Mouse (Mus musculus): ENCODE results near the gene 6030468B19Rik.
"Not testable (repeated sequence)": the region's sequence is repeated elsewhere in the genome, so short reads cannot be mapped to it uniquely, and the experiment has no call there.

Gene 6030468B19Rik

DNA sequence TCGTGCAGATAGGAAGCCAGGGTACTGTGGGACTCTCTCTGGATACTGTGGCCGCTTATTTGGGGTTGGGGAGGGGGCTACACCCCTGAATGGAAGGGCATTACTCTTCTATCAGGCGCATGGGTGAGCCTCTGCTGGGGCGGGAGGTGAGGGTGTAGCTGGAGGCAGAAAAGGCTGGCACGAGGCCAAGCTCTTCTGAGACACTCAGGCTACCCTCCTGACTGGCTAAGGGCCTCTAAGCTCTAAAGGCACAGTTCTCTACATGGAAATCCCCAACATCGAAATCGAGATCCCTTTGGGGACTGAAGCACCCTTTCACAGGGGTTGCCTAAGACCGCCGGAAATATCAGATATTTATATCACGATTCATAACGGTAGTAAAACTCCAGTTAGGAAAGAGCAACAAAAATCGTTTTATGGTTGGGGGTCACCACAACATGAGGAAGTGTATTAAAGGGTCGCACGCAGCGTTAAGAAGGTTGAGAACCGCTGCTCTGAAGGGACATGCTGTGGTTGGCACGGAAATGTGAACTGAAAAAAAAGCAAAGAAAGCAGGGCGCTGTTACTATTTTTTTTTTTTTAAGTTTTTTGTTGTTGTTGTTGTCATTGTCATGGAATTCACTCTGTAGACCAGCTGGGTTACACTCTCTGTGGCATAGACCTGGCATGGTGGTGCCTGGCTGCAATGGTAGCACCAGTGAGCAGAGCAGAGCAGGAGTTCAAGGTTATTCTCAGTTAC lies 30.9 kb downstream of the 6030468B19Rik start:
- DNase-seq (ENCODE audit: low spot score in 2 of 2), result no peak

DNA sequence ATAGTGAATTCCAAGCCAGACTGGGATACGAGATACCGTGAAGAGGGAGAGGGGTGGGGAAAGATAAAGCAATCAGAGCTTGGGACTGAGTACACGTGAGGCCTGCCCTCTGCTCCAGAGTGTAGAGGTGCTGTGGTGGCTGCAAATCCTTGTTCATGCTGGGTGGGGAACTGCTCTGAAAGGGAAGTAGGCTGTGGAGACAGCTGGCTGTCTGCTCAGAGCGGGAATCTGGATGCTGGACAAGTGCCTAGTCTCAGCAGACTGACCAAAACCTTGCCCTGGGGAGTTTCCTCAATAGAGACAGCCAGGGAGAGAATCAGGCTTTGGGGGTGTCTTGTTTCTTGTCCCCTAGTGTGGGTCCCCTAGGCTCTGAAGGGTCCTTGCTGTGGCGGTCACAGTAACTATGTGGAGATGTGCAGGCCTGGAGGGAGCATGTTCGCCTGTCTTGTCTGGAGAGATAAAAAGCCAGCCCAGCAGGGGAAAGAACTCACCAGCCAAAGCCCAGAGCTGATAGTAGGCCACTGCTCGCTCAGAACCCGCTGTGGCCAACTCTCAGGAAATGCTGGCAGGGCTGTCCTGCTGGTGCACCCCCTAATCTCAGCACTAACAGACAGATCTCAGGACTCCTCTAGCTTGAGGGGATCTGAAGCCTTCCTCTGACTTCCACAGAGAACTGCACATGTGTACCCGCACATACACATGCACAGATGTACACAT lies 31.6 kb downstream of the 6030468B19Rik start:
- no peak for DNase-seq (ENCODE audit: low spot score in 2 of 2)

DNA sequence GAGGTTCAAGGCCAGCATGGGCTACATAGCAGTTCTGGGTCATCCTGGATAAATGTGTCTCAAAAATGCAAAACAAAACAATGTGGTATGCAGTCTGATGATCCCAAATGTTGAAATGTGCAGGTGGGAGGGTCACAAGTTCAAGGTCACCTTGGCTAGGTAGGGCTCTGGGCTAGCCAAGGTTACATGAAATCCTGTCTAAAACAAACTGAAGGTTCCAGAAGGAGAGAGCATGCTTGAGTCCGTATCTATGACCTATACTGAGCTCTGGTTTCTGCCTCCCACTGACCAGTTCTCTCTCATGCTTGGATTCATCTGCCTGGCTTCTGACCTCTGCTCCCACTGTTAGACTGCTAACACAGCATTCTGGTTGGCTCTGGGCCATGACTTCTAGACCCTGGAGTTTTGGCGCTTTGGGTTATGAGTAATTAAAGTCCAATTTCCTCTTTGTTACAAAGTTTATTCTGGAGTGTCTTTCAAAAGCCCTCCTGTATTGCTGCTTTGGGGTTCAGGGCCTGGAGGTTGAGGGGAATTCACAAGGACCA lies 32.3 kb downstream of the 6030468B19Rik start:
- DNase-seq (ENCODE audit: low spot score in 2 of 2), result no peak

DNA sequence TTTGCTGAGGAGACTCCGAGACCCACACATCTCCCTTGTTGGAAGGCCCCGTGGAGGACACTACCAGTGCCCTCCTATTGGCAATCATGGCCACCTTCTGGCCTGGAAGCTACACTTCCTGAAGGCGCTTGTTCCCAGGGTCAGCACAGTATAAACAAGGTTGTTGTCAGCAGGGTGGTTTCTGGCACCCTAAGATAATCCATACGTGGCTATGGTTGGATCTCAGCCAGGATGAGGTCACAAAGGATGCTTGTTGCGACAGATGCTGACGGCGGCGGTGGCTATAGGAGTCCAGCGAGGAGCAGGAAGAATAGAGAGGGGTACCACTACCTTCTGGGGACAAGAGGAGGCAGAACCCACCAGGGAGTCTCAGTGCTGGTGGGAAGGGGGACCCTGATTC lies 32.9 kb downstream of the 6030468B19Rik start:
- DNase-seq (ENCODE audit: low spot score in 2 of 2), result no peak

DNA sequence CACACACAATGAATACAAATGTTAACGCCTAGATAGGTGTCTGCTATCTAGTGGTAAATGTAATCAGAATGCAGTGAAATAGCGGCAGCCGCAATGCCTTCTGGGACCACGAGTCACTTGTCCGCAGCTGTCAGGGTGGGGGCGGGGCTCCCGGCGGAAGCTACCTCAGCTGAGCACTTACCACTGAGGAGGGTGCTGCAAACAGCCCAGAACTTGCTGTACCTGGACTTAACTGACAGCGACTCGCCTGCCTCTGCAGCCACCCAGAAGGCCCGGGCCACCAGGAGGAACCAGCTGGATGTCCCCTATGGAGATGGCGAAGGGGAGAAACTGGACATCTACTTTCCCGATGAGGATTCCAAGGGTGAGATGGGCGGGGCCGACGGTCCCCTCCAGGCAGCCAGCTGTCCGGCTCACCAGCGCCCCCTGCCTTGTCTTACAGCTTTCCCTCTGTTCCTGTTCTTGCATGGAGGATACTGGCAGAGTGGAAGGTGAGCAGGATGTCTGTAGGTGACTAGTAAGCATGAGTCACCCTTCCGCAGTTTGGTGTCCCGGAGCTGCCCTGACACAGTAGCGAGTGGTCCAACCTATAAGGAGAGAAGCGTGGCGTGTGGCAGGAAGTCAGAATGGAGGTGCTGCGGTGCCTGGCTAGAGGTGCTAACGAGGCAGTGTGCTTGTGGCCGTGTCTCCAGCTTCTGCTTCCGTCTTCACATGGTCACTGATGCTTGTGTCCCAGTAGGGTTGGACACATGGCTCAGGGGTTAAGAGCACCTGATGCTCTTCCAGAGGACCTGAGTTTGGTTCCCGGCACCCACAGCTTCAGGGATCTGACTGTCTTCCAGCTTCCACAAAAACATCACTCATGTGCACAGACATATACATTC lies 34.9 kb downstream of the 6030468B19Rik start:
- DNase-seq (ENCODE audit: low spot score in 2 of 2), result peak; percentile 71 to 80

DNA sequence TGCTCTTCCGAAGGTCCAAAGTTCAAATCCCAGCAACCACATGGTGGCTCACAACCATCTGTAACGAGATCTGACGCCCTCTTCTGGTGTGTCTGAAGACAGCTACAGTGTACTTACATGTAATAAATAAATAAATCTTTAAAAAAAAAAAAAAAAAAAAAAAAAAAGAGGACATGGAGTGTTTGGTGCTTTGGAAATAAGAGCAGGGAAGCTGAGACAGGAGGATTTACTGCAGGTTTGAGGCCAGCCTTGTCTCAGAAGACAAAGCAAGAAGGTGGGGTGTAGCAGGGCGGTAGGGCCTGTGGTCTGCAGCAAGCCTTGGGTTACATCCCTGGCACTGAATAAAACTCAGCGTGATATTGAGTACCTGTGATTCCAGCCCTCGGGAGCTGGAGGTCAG lies 36.0 kb downstream of the 6030468B19Rik start:
- DNase-seq (ENCODE audit: low spot score in 2 of 2), result not testable (repeated sequence)

DNA sequence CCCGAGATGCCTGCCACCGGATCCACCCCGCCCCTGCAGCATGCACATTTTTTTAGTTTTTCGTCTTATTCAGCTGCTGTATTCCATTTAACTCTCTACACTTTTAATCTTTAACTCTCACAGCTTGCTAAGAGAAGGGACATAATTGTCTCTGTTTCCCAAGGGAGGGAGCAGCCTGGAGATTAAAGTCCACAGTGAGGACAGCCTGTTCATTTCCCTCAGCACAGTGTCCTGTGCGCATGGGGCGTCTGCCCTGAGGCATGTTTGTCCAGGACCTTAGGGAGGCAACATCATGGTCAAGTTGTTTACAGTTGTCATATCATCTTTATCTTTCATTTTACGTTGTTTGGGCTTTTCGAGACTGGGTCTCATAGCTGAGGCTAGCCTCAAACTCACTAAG lies 36.6 kb downstream of the 6030468B19Rik start:
- no peak for DNase-seq (ENCODE audit: low spot score in 2 of 2)

DNA sequence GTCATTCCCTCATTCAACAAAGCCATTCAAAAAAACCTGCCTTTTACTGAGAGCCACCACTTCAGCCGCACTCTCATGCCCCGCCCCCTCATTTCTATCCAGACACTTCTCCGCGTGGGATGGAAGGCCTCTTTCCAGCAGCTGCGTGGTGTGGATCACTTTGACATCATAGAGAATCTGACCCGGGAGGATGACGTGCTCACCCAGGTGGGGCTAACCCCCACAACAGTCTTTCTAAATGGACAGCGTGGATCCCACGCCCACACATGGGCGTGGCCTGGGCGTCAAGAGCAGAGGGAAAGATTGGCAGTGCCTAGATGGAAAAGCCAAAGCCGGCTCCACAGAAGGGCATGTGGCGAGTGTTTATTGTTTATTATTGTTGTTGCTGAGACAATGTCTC lies 38.8 kb downstream of the 6030468B19Rik start:
- DNase-seq (ENCODE audit: low spot score in 2 of 2), result peak; percentile 65 to 73

DNA sequence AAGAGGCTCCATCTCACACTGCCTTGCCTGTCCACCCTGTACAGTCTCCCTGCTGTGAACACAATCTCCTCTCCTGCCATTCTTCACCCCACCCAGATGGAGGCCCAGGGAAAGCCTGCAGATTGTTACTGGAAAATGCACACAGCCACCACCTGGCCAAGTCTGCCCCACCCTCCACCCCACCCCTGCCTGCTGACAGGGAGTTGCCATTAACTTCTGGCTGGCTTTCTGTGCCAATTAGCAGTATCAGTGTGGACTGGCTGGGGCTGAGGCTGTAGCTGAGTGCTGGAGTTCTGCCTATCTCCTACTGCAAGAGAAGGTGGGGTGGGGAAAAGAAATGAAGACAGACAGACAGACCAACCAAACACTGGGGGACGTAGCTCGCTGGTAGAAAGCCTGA lies 41.1 kb downstream of the 6030468B19Rik start:
- no peak for DNase-seq (ENCODE audit: low spot score in 2 of 2)

DNA sequence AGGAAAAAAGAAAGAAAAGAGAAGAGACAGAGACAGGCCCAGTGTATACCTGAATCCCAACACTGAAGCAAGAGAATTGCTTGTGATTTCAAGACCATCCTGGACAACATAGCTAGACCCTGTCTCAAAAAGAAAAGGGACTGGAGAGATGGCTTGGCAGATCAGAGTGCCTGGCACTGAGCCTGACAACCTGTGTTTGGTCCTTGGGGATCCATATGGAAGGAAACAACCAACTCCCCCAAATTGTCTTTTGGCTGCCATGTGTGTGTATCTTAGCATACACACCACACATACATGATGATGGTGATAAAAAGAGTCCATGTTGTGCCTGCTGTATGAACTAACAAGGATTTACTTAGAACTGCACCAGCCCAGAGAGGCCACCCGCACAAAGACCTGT lies 41.6 kb downstream of the 6030468B19Rik start:
- no peak for DNase-seq (ENCODE audit: low spot score in 2 of 2)

DNA sequence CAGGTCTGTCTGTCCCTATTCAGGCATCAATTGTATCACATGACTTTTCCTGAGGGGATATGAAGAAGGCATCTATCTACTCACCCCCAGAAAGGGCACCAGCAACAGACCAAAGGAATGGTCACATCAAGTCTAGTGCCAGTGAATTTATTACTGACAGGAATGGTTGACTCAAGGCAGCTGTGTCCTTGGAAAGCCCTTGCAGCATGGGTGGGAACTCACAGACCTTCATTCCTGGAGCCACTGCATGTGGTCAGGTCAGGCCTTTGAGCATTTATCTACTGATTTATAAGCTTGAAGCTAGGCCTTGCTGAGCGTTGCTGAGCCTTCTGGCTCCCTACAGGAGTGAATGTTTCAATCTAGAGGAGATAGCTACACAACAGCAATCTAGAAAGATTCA lies 43.5 kb downstream of the 6030468B19Rik start:
- DNase-seq (ENCODE audit: low spot score in 2 of 2), result no peak

DNA sequence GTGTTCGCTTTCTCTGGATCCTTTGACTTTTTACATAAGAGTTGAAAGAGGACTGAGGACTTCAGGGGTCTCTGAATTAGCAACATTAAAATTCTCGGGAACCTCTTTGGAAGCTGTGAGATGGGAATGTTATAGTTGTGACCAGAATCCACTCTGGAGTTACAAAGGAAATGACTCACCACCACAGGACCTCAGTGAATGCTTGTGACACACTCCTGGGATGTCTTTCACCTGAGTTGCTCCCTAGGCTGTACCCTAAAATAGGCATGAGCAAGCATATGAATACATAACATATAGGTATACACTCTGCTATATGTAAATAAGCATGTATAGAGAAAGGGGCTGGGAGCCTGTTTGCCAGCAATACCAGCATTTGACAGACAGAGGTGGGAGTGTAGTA lies 46.0 kb downstream of the 6030468B19Rik start:
- DNase-seq (ENCODE audit: low spot score in 2 of 2), result no peak

DNA sequence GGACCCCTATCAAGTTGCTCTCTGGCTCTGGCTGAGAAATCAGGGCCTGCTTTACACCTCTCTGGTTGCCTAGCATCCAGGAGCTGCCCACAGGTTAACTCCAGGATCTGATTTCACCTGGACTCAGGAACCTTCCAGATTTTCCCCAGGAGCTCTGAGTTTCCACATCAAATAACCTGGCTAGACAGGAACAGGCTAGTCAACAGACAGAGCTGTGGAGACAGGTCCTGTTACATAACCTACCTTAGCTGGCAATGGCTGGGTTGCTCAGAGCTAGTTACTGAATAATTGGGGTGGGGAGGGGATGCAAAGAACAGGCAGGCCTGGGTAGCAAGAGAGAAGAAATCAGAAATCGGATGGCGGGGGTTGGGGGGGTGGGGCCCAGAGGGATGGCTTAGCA lies 47.5 kb downstream of the 6030468B19Rik start:
- DNase-seq (ENCODE audit: low spot score in 2 of 2), result no peak

DNA sequence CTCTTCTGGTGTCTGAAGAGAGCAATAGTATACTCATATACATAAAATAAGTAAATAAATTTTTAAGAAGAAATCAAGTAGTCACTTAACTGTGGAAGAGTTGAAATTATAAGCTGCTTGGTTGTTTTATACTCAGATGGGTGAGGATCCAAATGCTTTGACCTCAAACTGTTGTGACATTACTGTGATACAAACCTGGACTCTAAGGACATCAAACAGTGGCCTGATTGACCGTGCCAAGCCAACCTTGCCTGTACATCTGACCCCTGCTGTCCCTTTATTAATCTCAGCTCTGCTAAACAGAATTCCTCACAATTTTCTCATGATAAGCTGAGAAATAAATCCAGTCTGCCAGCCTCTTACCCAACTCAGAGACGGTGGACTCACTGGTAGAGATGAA lies 48.2 kb downstream of the 6030468B19Rik start:
- DNase-seq (ENCODE audit: low spot score in 2 of 2), result no peak

DNA sequence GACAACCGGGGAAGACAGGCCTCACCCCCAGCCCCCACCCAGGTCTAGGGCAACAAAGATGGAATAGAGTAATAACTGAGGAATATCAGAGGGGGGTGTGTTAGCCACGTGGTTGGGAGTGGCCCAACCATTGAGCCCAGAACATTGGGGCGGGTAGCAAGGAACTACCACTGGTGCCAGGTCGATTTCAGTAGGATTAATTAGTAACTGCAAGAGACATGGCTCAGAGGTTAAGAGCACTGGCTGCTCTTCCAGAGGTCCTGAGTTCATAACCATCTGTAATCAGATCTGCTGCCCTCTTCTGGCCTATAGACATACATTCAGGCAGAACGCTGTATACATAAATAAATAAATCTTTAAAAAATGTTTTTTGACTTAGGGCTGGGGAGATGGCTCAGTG lies 49.2 kb downstream of the 6030468B19Rik start:
- DNase-seq (ENCODE audit: low spot score in 2 of 2), result no peak

DNA sequence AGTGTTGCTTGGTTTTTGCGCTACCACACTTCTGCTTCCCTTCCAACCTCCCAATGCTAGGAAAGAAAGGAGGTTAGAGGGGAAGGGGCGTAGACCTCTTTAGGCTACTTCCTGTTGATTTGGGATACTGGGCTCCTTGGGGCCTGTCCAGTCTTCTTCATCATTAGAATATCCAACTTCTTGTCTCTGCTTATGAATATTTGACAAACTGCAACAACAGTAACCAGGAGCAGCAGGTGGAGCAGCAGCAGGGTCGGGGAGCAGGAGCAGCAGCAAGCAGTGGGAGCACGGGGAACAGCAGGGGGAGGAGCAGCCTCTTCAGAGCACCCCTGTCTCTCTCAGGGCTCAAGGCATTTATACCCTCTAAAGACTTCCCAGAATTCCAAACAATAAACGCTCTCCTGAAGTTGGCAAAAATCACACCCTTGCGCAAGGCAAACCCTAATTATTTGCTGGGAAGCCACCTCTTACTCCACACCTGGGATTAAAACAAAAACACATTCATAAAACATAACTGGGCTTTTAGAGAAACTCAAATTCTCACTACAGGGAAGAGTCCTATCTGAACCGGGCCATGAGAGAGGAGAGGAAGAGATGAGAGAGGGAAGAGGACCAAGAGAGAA lies 50.2 kb downstream of the 6030468B19Rik start:
- no peak for DNase-seq (ENCODE audit: low spot score in 2 of 2)

DNA sequence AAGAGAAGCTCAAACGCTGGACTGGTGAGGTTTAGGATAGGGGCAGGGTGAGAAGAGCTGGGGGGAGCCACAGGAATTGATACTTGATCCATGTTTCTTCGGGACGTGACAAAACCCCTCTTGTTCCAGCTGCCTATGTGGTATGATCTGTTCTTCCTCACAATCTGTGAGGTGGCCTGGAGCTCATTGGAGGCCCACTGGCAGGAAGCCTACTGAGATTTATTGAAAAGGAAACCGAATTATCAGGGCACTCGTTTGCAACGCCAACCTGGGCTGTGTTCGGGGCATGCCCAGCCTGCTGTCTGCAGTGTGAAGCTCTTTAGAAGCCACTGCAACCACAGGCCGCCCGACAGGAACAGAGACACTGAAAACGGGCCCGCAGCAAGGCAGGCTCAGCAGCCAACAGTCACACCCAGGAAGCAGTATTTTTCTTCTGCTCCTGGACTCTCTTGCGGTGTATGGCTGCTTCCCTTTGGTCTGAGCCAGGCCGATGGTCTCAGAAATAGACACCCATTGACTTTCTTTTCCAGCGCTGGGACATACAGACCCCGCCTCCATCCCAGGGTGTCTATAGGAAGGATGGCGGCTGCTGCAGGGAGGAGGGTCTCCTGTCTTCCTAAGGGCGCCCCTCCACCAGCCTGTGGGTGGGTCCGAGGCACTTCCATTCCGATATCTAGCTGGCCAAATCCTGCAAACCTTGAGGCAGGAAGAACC lies 51.0 kb downstream of the 6030468B19Rik start:
- DNase-seq (ENCODE audit: low spot score in 2 of 2), result peak; percentile 44 to 52

DNA sequence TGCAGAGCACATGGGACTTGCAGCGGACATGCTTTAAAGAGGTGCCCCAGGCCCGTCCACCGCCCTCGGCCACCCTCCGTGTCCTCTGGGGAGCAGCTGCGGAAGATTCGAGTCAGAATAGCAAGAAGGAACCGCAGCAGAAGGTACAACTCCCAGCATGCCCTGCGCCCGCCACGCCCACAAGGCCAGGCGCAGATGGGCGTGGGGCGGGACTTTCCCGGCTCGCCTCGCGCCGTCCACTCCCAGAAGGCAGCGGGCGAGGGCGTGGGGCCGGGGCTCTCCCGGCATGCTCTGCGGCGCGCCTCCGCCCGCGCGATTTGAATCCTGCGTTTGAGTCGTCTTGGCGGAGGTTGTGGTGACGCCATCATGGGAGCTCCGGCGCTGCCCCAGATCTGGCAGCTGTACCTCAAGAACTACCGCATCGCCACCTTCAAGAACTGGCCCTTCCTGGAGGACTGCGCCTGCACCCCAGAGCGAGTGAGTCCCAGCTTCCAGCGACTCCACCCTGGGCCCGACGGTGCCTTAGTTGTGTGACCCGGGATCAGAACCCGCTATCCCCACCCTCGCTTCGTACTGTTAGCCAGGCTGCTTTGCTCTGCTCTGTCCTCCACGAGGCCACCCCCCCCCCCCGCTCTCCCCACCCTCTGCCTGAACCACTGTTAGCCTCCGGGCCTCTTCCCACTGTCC lies 51.7 kb downstream of the 6030468B19Rik start, which contains the start of gene Birc5:
Birc5 (plus strand) TSS at position 267 of the 687 bp plus-strand sequence.
- peak; percentile 95 for DNase-seq (ENCODE audit: low spot score in 2 of 2)

DNA sequence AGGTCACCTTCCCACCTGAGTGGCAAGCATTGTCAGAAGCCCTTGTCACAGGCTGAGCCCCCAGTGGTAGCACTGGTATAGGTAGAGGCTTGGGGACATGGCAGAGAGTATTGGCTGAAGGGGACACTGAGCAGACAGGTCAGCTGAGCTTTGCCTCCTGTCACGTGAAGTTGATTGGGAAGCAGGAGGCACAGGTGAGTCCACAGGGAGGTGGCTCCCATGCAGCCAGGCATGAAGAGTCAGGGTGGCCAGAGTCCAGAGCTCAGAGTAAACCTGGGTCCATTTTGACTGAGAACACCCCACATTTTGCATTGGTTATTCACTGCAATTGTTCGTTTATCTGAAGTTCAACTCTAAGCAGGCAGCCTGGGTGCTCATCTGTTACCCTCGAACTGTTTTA lies 55.4 kb downstream of the 6030468B19Rik start:
- no peak for DNase-seq (ENCODE audit: low spot score in 2 of 2)

DNA sequence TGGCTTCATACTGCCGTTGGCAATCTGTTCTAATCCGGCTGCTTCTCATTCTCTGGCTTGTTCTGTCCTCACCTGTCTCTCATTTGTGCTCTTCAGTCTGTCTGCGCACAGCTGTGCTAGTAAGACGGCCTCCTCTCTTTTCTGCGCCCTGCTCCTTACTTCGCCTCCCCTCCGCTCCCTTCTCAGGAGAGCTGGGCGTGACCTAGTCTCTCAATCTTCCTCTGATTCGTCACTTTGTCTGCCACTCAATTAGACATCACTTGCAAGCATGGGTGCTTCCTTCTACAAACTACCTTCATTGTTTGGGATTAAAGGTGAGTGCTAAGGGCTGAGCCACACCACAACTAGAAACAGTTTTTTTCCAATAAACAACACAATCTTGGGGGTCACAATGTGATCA lies 56.8 kb downstream of the 6030468B19Rik start:
- DNase-seq (ENCODE audit: low spot score in 2 of 2), result no peak
